Mouse (Mus musculus) cortical plate, adult 2 months (tissue): ENCODE results near the gene 3110082I17Rik.

Experiments
- CTCF ChIP-seq: fragments of 200-500 bp; IDR thresholded peaks from 2 replicates; pipeline ENCODE4 v1.5.1; 2011; ENCODE audit warnings: mild to moderate bottlenecking, control low read depth, low read length; ENCODE audit not compliant: insufficient read depth; ENCODE audit errors: extremely low read depth
- POLR2A ChIP-seq: fragments of 200-500 bp; IDR thresholded peaks from 2 replicates; pipeline ENCODE4 v1.6.1; 2011; ENCODE audit warnings: mild to moderate bottlenecking, low read length, control low read depth; ENCODE audit not compliant: insufficient read depth; ENCODE audit errors: extremely low read depth

DNA sequence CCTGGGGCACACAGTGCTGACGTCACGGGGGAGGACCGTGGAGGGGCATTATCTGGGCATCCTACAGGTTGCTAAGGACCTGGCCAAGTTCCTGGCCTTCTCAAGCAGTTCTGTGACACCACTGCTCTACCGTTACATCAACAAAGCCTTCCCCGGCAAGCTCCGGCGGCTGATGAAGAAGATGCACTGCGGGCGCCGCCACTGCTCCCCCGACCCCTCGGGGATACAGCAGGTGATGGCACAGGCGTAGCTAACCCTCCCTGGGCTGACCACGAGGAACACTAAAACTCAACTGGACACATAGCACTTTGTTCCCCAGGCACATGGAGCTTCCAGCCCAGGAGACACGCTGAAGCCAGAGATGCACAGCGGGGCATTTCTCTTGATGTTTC lies 67.1 kb downstream of the 3110082I17Rik start:
- no peak for TF ChIP-seq CTCF
- no peak for TF ChIP-seq POLR2A
